In the genomic region with DNA sequence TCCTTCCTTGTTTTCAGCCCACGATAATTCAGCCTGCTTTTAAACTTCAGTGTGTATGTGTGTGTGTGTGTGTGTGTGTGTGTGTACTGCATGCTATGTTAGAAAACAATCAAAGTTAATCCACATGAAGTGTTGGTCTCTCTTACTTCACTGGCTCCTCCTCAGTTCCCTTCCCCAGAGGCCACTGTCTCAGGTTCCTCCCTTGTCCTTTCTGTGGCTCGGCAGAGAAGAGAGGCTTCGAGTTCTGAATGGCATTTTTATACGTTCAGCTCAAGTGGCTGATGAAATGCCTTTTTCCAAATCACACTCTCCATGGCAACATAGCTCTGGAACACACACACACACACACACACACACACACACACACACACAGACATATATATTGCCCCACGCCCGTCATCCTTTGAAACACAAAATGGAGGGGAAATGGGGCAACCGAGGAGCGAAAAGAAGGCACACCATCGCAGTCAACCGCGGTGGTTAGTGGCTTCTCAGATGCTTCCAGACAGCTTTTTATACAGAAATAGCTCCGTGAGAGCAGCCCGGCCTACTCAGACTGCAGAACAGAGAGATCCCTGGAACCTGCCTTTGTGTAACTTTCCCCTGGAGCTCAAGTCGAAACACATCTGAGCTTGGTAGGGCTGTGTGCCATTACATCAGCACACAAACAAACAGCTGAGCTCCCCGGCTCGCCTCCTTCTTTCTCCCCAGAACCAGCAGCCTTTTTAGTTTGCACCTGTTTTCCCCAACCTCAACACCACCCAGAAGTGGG, we compare ENCODE assay signal across 9 mouse cellular contexts. TPM values are rescaled to one million over a fixed set of nuclear protein-coding genes. Genes with fewer than 3 reads are reported as not detected.
DNase-seq lines count a peak whose midpoint lies in the region; ATAC-seq and TF ChIP-seq lines count a peak whose summit lies in the region.
"Had no signal": no experiment of that assay in that cellular context is flagged by ENCODE, and none has a peak within 500 bp of the region (broad histone marks: within the 10 kb centered on the region; RNA-seq: fewer than 3 reads in every experiment).

No protein-coding gene starts in this region.

- 55% methylated on average over 16 of the region's 16 CpGs for WGBS in embryonic facial prominence, embryonic 13.5 days
- 50% methylated on average over 16 of the region's 16 CpGs for WGBS in hindbrain, embryonic 14.5 days
- 26% methylated on average over 16 of the region's 16 CpGs for WGBS in stomach, postnatal 0 days

- no peak overlapping the region for H3K4me2 ChIP-seq in embryonic facial prominence, embryonic 13.5 days
- H3K4me2 ChIP-seq in hindbrain, embryonic 14.5 days (replicated peaks): no peak overlapping the region
- peak overlapping the region; percentile 23; the same call in 1 of the 2 replicates for H3K4me2 ChIP-seq in stomach, postnatal 0 days (replicated peaks; ENCODE audit: low read depth)

- no peak overlapping the region for H3K9ac ChIP-seq in embryonic facial prominence, embryonic 13.5 days
- H3K9ac ChIP-seq in hindbrain, embryonic 14.5 days: no peak overlapping the region
- H3K9ac ChIP-seq in stomach, postnatal 0 days (ENCODE audit: low read length): no peak overlapping the region
- H3K9ac ChIP-seq: liver, embryonic 14.5 days had no signal

- H3K9me3 ChIP-seq in embryonic facial prominence, embryonic 13.5 days: no peaks in the 10 kb centered on the region
- H3K9me3 ChIP-seq in hindbrain, embryonic 14.5 days (ENCODE audit: control insufficient read depth, low read length): no peaks in the 10 kb centered on the region
- H3K9me3 ChIP-seq in stomach, postnatal 0 days (ENCODE audit: control insufficient read depth, low read length): no peaks in the 10 kb centered on the region

- no peak for TF ChIP-seq EP300 in stomach, postnatal 0 days (optimal IDR thresholded peaks at IDR 0.05)

- no peaks in the 10 kb centered on the region for H3K36me3 ChIP-seq in embryonic facial prominence, embryonic 13.5 days
- H3K36me3 ChIP-seq in hindbrain, embryonic 14.5 days (replicated peaks; ENCODE audit: control insufficient read depth, insufficient read depth): no peaks in the 10 kb centered on the region
- no peaks in the 10 kb centered on the region for H3K36me3 ChIP-seq in stomach, postnatal 0 days (ENCODE audit: control insufficient read depth, insufficient read depth, low read length)

- H3K27me3 ChIP-seq in embryonic facial prominence, embryonic 13.5 days: no peaks in the 10 kb centered on the region
- H3K27me3 ChIP-seq in hindbrain, embryonic 14.5 days (ENCODE audit: control insufficient read depth, insufficient read depth, low read length): no peaks in the 10 kb centered on the region
- no peaks in the 10 kb centered on the region for H3K27me3 ChIP-seq in stomach, postnatal 0 days (ENCODE audit: control insufficient read depth, insufficient read depth, low read length)

- peak; percentile 72 for DNase-seq in layer of hippocampus, adult 11-12 months (ENCODE audit: low spot score)
- DNase-seq in layer of hippocampus, adult 9-10 months (ENCODE audit: low spot score): no peak
- no peak for DNase-seq in hindbrain, embryonic 14.5 days (ENCODE audit: low spot score)
- peak; percentile 26 for DNase-seq in lung, postnatal 36 days
- DNase-seq in stomach, postnatal 0 days (ENCODE audit: low spot score): no peak
- no peak for DNase-seq in cerebellum, postnatal 4 days (ENCODE audit: low spot score in 2 of 2)
- no peak for DNase-seq in gastrocnemius, postnatal 10 days

- ATAC-seq in embryonic facial prominence, embryonic 13.5 days (ENCODE audit: insufficient number of reproducible peaks, insufficient read depth, low FRiP score, low TSS enrichment, low read depth): no peak
- peak; percentile 31; the same call in 1 of the 2 replicates for ATAC-seq in hindbrain, embryonic 14.5 days (ENCODE audit: low FRiP score)
- peak; percentile 50; the same call in 1 of the 2 replicates for ATAC-seq in stomach, postnatal 0 days (ENCODE audit: low FRiP score, low TSS enrichment)

- H3K4me1 ChIP-seq in embryonic facial prominence, embryonic 13.5 days: peaks cover 38% of the 10 kb centered on the region
- peaks cover 16% of the 10 kb centered on the region for H3K4me1 ChIP-seq in hindbrain, embryonic 14.5 days (replicated peaks; ENCODE audit: control insufficient read depth, insufficient read depth, low read length)
- H3K4me1 ChIP-seq in stomach, postnatal 0 days (replicated peaks; ENCODE audit: control insufficient read depth, insufficient read depth): peaks cover 7% of the 10 kb centered on the region

- H3K27ac ChIP-seq in embryonic facial prominence, embryonic 13.5 days: peak overlapping the region; percentile 71
- H3K27ac ChIP-seq in hindbrain, embryonic 14.5 days: peak overlapping the region; percentile 62
- peak overlapping the region; percentile 89 for H3K27ac ChIP-seq in stomach, postnatal 0 days (replicated peaks)
- H3K27ac ChIP-seq: liver, embryonic 14.5 days had no signal

- TF ChIP-seq CTCF in stomach, postnatal 0 days (IDR thresholded peaks at IDR 0.05; ENCODE audit: low read depth): no peak

- H3K4me3 ChIP-seq in embryonic facial prominence, embryonic 13.5 days: no peak overlapping the region
- H3K4me3 ChIP-seq in hindbrain, embryonic 14.5 days (replicated peaks; ENCODE audit: low read length): no peak overlapping the region
- no peak overlapping the region for H3K4me3 ChIP-seq in stomach, postnatal 0 days (ENCODE audit: low read depth, low read length)

RNA-seq across cellular contexts. Expression of a gene that starts 34.4 kb away (rescaled TPM):
- polyA plus RNA-seq in embryonic facial prominence, embryonic 13.5 days (2015; fragmentation: Nextera tagmentation; extraction: Ambion mirVana): 13.8 and 16.0 TPM in 2 replicates
- polyA plus RNA-seq in hindbrain, embryonic 14.5 days (2014; fragmentation: Nextera tagmentation; extraction: Ambion mirVana): 8.6 and 9.5 TPM in 2 replicates
- polyA plus RNA-seq in stomach, postnatal 0 days (2015; fragmentation: Nextera tagmentation; extraction: Ambion mirVana): 15.6 and 18.5 TPM in 2 replicates
- 10 to 100 TPM; 22.0 to 22.6 TPM for total RNA-seq in gastrocnemius, postnatal 10 days (2021)

RNA-seq across cellular contexts. Expression of a gene that starts 44.5 kb away (rescaled TPM):
- polyA plus RNA-seq in embryonic facial prominence, embryonic 13.5 days (2015; fragmentation: Nextera tagmentation; extraction: Ambion mirVana): 11.0 and 11.1 TPM in 2 replicates
- polyA plus RNA-seq in hindbrain, embryonic 14.5 days (2014; fragmentation: Nextera tagmentation; extraction: Ambion mirVana): 14.8 and 16.8 TPM in 2 replicates
- polyA plus RNA-seq in stomach, postnatal 0 days (2015; fragmentation: Nextera tagmentation; extraction: Ambion mirVana): 7.1 and 7.9 TPM in 2 replicates
- 10 to 100 TPM; 38.1 to 43.4 TPM for total RNA-seq in gastrocnemius, postnatal 10 days (2021)

Comparison
In these comparisons a context has a peak if more than half of its experiments do, and no peak if none do; other contexts are left out.
1. DNase-seq: peak in layer of hippocampus, adult 11-12 months (single experiment) and lung, postnatal 36 days (single experiment); none in layer of hippocampus, adult 9-10 months (single experiment), hindbrain, embryonic 14.5 days (single experiment), stomach, postnatal 0 days (single experiment), cerebellum, postnatal 4 days (0 of 2) and gastrocnemius, postnatal 10 days (single experiment).
2. Peak in every context shown above with its lines, with median percentiles within 50 percentile points of each other: H3K27ac ChIP-seq.